Mouse (Mus musculus) c-Kit-positive CD71-positive TER-119-positive erythroid progenitor cells, embryonic 14.5 days (primary cell): ENCODE measurements around the gene Ripor2.
A peak's percentile ranks its signal among the peaks of the same experiment; 100 is the strongest.

Experiments used
- DNase-seq: peaks from one replicate; pipeline ENCODE4 v3.0.0-alpha.2; 2013; ENCODE audit warnings: low spot score

Gene Ripor2

DNA sequence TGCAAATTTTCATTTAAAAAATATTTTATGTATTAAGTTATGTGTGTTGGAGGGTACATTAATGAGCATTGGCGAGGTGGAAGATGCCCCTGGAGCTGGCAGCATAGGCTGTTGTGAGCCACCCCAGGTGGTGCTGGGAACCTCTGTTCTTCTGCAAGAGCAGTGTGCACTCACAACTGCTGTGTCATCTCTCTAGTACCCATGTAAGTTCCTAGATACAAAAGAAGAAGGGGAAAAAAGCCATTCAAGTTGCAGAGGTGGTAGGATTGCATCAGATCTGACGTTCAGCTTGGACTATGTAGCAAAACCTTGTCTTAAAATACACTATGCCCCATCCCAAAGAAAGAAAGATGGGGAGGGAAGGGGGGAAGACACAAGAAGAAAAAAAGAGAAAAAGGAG lies 65.5 kb downstream of the Ripor2 start:
- no peak for DNase-seq

DNA sequence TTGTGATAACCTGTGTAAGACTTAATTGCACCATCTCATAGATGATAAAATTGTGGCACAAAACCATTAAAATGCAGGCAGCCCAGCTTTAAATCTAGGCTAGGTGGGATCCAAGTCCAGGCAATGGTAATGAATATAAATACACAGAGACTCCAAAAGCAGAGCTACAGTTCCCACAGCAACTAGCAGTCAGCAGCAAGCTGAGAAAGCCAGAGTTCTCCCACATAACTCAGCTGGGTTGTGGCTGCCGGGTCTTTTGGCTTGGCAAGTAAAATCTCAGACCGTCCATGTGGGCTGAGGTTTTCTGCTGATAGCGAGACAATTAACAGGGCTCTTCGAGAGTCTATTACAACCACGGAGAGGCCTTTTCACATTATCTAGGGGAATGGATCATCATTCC lies 66.0 kb downstream of the Ripor2 start:
- DNase-seq, result no peak

DNA sequence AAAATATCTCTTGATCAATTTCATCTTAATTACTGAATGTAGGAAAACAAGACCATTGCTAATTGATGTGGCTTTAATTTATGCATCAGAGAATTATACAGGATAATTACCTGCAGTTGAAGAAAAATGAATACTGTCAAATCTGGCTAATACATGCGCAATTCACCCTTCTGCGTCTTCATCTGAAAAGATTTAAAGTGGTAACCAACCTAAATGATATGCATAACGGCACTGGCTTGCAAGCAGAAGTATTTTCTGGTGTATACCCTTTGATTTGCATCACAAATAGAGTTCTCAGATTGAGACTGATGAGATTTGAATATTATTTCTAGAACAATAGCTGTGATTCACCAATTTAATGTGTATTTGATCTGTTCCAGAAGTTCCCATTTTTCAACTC lies 66.7 kb downstream of the Ripor2 start:
- DNase-seq, result no peak

DNA sequence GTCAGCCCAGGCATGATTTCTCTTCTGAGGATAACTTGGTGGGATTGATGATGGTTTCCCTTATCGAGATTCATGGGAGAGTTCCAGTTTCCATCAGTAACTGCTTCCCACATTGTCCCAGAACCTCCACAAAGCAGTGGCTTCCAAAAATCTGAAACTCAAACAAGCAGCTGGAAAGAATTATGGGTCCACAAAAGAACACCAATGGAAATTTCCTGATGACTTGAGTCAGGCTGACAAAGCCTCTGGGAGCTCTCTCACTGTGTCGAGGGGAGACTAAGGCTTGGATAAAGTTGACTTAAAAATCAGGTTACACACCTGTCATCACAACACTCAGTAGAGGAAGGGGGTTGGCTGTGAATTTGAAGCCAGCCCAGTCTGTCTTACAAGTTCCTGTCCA lies 67.1 kb downstream of the Ripor2 start:
- DNase-seq, result no peak

GRCm38 (mm10) chr13:24651018-24651417 lies 69.0 kb downstream of the Ripor2 start:
- no peak for DNase-seq

DNA sequence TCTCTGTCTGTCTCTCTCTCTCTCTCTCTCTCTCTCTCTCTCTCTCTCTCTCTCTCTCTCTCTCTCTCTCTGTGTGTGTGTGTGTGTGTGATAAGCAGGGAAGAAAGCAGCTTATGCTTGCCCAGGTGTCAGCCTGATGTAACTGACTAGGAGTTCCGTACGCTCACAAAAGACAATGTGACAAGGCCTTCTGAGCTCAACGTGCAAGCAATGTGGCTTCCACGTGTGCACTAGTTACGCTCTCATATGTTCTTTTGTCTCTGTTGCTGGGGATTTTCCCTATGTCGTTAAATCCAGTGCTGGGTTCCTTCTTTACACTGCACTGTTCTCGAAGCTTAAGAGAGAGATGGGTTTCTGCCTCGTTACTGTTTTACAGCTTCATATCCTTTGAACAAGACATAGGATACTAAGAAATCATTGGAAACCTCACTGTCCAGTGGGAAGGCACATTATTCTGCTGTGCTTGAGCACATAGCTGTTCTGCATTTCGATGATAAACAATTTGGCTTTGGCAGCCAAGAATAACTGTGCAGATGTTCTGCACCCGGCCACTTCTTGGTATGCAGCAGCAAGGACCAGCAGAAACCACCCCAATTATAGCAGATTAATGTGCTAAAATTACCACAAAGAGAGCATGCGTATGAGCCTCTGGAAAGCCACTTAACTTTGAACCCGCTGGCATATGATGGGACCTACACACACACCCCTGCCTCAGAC lies 73.1 kb downstream of the Ripor2 start:
- no peak for DNase-seq

GRCm38 (mm10) chr13:24656719-24657497 lies 74.9 kb downstream of the Ripor2 start:
- DNase-seq, result no peak

- DNase-seq, result no peak
These were observed 84.8 kb downstream of the Ripor2 start for GRCm38 (mm10) chr13:24666763-24667162.

GRCm38 (mm10) chr13:24668556-24668955 lies 86.6 kb downstream of the Ripor2 start:
- no peak for DNase-seq

DNA sequence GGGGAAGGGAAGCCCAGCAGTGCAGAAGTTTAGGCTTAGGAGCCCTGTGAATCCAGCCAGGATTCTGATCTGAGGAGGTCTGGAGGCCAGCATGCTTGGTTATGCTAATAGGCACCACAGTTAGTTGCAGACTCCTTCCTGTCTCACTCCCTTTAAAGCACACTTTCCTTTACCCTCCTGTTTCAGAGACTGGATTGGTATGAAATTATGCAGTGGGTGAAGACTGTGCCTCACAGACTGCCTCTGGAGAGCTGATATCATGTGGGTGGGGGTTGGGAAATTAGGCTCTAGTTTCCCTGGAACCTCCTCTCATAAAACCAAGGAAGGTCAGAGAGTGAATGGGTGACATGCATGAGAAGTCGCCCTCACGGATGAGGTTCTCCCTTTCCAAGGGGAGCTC lies 88.7 kb downstream of the Ripor2 start:
- no peak for DNase-seq

- DNase-seq, result no peak
These were observed 97.2 kb downstream of the Ripor2 start for GRCm38 (mm10) chr13:24679027-24679680.

DNA sequence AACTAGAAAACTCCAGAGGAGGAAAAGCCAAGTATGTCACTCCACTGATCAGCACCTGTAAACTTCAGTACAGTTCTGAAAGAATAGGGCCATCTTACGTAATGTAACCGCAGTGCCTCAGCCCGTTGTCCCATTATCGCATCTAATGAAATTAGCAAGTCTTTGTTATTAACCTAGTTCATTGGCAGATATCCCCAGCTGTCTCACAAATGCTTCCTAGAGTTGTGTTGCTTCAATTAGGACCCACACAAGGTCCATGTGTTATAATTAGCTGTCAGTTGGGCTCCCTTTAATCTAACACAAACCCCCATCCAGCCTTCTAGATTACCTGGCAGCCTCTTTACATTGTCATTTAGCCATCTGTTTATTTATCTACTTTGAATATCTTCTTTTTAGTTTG lies 99.0 kb downstream of the Ripor2 start:
- DNase-seq, result no peak

DNA sequence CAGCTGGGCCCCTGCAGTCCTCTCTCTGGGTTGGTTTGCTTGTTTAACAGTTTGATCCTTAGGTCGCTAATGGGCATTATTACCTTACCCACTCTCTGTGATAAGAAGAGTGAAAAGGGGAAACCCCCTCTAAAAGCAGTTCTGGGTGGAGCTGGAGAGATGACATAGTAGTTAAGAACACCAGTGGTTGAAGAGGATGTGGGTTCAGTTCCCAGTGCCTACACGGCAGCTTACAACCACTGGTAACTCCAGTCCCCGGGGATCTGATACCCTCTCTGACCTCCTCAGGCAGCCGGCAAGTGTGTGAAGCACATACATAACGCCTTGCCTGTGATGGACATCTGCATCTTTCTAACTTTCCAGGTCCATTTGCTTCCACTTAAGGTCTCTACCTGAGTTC lies 100.4 kb downstream of the Ripor2 start:
- no peak for DNase-seq

DNA sequence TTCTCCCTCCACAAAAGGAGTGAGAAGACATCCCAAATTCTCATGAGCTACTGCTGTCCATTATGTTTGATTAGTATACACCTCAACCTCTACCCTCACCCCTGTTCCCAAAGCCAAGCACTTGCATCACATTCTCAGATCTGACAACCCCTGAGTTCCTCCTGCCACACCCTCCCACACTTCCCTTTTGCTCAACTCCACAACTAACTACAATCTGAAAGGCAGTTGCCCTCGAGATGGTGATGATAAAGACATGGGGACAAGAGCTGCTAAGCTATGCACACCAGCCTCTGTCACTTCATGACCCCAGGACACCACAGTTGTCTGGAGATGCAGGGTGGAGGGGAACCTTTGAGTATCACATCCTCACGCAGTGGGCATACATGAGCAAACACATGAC lies 102.5 kb downstream of the Ripor2 start:
- DNase-seq, result no peak

DNA sequence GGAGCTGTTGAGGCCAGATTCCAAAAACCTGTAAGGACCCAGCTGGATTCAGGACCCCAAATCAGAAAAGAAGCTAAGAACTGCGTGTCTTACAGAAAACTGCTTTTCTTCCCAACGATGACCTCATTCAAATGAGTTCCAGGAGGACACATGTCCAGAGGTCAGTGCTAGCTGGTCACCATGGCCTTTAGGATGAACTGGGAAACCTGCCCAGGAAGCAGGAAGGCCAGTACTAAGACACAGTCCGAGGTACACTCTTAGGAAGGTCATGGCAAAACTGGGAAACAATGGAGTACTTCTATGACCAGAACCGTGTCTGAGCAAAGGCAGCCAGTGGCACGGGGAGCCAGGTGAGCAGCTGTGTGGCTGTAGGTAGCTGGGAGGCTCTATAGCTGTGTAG lies 103.9 kb downstream of the Ripor2 start:
- no peak for DNase-seq

- DNase-seq, result peak; percentile 81
These were observed 105.0 kb downstream of the Ripor2 start for GRCm38 (mm10) chr13:24686705-24687665.

- no peak for DNase-seq
These were observed 111.3 kb downstream of the Ripor2 start for GRCm38 (mm10) chr13:24693312-24693711.

DNA sequence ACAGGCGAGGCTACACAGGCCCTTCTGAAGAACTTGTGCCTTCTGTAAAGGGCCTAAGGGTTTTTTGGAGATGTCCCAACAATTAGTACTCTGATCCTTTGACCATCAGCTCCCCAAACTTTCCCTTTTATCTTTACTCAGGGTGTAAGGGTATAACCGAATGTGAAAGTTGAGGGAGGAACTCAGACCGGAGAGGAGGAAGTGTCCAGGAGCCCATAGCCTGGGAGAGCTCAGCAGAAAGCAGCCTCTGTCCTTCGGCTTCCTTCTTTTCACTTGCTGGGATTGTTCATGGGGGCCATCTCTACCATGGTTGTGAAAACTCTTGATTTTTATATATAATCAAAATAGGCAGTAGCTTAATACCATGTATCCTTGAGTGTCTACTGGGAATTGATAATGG lies 116.8 kb downstream of the Ripor2 start:
- DNase-seq, result no peak

DNA sequence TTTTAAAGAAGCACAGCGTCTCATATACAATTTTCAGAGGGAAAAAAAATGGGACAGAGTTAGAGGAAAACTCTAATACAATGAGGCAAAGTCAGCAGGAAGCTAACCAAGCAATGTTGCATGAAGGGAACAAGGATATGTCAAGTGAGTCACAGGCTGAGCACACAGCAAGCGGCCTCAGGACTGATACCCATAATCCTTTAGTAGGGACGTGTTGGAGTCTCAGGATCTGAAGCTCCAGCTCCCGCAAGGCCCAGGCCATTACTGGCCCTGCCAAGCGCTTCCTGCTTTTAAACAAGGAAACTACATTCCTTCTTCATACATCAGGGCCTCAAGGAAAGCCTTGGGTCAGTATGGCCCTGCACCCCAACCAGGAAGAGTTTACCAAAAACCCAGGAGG lies 120.1 kb downstream of the Ripor2 start:
- DNase-seq, result no peak

DNA sequence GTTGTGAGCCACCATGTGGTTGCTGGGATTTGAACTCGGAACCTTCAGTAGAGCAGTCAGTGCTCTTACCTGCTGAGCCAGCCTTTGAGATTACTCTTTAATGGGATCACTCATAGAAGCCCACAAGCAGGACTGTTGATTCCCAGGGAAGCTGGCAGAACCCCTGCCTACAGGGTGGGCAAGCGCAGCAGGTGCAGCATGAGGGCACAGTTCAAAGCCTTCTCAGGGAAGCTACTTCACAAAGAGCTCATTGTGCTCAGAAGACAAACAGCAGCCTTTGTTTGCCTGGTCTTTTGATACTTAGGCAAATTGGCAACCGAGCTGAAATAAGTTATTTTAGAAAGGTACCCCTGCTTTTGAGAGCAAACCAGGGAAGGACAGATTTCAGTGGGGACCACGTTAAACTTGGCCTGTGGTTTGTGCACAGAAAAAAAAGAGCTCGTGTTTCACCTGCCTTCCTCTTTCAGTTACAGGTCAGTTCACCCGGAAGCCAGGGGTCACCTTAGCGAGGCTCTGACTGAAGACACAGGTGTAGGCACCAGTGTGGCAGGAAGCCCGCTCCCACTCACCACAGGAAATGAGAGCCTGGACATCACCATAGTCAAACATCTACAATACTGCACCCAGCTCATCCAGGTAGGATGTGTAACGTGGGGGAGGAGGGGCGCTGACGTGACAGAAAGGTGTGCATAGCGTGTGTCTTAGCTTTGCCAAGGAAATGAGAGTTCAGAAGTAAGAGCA lies 127.8 kb downstream of the Ripor2 start:
- DNase-seq, result no peak

DNA sequence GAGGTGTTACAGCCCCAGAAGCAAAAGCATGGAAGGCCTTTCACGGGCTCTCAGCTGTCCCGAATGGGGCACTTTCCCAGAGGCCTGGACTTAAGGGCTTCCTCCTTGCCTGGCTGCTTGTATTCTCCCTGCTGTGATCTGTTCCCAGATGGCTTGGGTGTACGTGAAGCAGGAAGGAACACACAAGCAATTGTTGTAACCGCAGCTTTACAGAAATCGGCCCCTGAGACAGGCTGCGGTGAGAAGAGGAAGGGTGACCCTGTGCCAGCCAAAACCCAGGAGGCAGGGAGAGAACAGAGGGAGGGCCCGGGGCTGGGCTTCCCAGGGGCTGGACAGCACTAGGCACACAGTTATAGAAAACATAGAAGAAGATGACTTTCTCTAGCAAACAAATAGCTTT lies 129.0 kb downstream of the Ripor2 start:
- no peak for DNase-seq
